Mouse (Mus musculus): ENCODE measurements around the gene Arsa. TPM values are rescaled to one million over a fixed set of nuclear protein-coding genes. Genes with fewer than 3 reads are reported as not detected.

The Arsa gene
- polyA plus RNA-seq, 1 experiment from 2014 or later, result 14.2 TPM

DNA sequence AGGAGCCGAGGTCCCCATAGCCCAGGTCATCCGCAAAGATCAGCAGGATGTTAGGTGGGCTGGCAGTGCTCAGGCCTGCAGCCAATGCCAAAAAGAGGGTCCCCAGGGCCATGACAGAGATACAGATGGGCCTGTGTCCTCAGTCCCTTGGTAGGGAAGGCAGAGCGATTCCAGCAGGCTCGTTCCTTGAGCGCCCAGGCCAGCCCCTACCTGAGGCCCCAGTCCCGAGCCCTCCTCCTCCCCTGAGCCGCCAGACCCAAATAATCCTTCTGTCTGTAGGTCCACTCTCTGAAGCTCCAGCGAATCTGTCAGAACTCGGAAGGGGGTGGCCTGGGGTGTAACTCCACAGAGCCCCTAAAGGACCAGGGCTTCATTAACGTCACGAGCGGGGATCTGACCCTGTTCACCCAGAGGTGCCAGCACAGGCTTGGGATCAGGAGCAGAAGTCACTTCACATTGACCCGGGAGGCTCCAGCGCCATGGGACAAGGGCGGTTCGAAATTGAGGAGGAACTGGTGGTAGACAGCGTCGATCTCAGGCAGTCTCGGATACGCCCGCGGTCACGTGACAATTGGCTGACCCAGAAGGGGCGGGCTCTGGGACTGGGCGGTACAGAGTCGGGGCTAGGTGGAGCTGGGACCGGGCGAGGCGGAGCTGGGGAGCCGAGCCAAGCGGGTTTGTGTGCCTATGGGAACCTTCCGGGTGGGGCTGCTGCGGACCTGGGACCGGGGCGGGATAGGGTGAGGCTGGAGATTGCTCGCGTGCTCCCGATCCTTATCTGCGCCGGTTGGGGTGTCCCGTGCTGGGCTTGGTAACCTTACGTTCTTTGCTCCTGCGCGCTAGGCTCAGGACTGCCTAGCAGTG lies 1.4 kb downstream of the Arsa start:
- Histone ChIP-seq H3K4me3 (ENCODE audit: low read depth, low read length) (peak overlapping the region; percentile 57), H3K27ac (ENCODE audit: low read depth) (peak overlapping the region; percentile 72; the same call in 1 of the 2 replicates), H3K36me3 (ENCODE audit: insufficient read depth) (no peaks in the 10 kb centered on the region), H3K9ac (peak overlapping the region; percentile 55), H3K4me1 (ENCODE audit: insufficient read depth) (no peaks in the 10 kb centered on the region), H3K4me2 (peak overlapping the region; percentile 84), H3K9me3 (ENCODE audit: low read depth, low read length) (no peaks in the 10 kb centered on the region), H3K27me3 (ENCODE audit: insufficient read depth, low read length) (no peaks in the 10 kb centered on the region)
- ATAC-seq (ENCODE audit: insufficient read depth), result peak; percentile 99
- no peak for TF ChIP-seq CTCF (IDR thresholded peaks at IDR 0.05; ENCODE audit: low read depth)
- 8% methylated on average over 44 of the region's 44 CpGs for WGBS
- DNase-seq, result peak; percentile 96

- DNase-seq, result no peak
- H3K27ac ChIP-seq (ENCODE audit: low read depth), result no peak overlapping the region
- ATAC-seq (ENCODE audit: insufficient read depth), result no peak
- no peak for TF ChIP-seq CTCF (IDR thresholded peaks at IDR 0.05; ENCODE audit: low read depth)
- no peaks in the 10 kb centered on the region for H3K36me3 ChIP-seq (ENCODE audit: insufficient read depth)
- no peaks in the 10 kb centered on the region for H3K27me3 ChIP-seq (ENCODE audit: insufficient read depth, low read length)
- peak overlapping the region; percentile 84 for H3K4me2 ChIP-seq
- H3K9me3 ChIP-seq (ENCODE audit: low read depth, low read length), result no peaks in the 10 kb centered on the region
- no peaks in the 10 kb centered on the region for H3K4me1 ChIP-seq (ENCODE audit: insufficient read depth)
- peak overlapping the region; percentile 55; the same call in 1 of the 2 replicates for H3K9ac ChIP-seq
- 81% methylated on average over 7 of the region's 7 CpGs for WGBS
- H3K4me3 ChIP-seq (ENCODE audit: low read depth, low read length), result peak overlapping the region; percentile 57
These were observed 2.0 kb downstream of the Arsa start for GRCm38 (mm10) chr15:89475293-89475600.

GRCm38 (mm10) chr15:89474596-89475292 lies 2.5 kb downstream of the Arsa start:
- no peak overlapping the region for H3K4me3 ChIP-seq (ENCODE audit: low read depth, low read length)
- no peaks in the 10 kb centered on the region for H3K4me1 ChIP-seq (ENCODE audit: insufficient read depth)
- no peaks in the 10 kb centered on the region for H3K27me3 ChIP-seq (ENCODE audit: insufficient read depth, low read length)
- no peak overlapping the region for H3K27ac ChIP-seq (ENCODE audit: low read depth)
- ATAC-seq (ENCODE audit: insufficient read depth) (no peak), DNase-seq (no peak)
- H3K4me2 ChIP-seq, result peak overlapping the region; percentile 84; the same call in 1 of the 2 replicates
- H3K9me3 ChIP-seq (ENCODE audit: low read depth, low read length), result no peaks in the 10 kb centered on the region
- no peak overlapping the region for H3K9ac ChIP-seq
- WGBS, result 91% methylated on average over 19 of the region's 19 CpGs
- TF ChIP-seq CTCF (IDR thresholded peaks at IDR 0.05; ENCODE audit: low read depth), result no peak
- no peaks in the 10 kb centered on the region for H3K36me3 ChIP-seq (ENCODE audit: insufficient read depth)

GRCm38 (mm10) chr15:89473921-89474320 lies 3.3 kb downstream of the Arsa start:
- H3K36me3 ChIP-seq (ENCODE audit: insufficient read depth), result no peaks in the 10 kb centered on the region
- no peak for TF ChIP-seq CTCF (IDR thresholded peaks at IDR 0.05; ENCODE audit: low read depth)
- DNase-seq, result no peak
- no peak overlapping the region for H3K27ac ChIP-seq (ENCODE audit: low read depth)
- no peak overlapping the region for H3K9ac ChIP-seq
- no peaks in the 10 kb centered on the region for H3K4me1 ChIP-seq (ENCODE audit: insufficient read depth)
- WGBS, result 95% methylated on average over 8 of the region's 8 CpGs
- H3K27me3 ChIP-seq (ENCODE audit: insufficient read depth, low read length), result no peaks in the 10 kb centered on the region
- no peak overlapping the region for H3K4me2 ChIP-seq
- no peaks in the 10 kb centered on the region for H3K9me3 ChIP-seq (ENCODE audit: low read depth, low read length)
- no peak overlapping the region for H3K4me3 ChIP-seq (ENCODE audit: low read depth, low read length)
- ATAC-seq (ENCODE audit: insufficient read depth), result no peak

DNA sequence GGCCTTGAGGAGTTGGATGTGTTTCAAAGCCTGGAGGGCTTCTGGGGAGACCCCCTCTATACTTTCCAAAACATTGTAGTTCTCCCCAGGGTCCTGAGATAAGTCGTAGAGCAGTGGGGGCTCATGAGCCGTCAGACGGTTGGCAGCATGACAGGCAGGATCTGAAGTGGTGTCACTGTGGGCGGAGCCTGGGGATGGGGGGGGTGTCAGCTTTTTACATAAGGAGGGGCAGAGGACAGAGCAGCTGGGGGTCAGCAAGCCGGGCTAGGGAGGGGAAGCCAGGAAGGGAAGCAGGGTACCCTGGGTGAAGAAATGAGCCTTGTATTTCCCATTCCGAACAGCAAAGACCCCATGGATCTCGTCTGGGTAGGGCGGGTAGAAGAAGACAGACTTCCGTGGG lies 3.9 kb downstream of the Arsa start:
- Histone ChIP-seq H3K4me2 (no peak overlapping the region), H3K4me3 (ENCODE audit: low read depth, low read length) (no peak overlapping the region), H3K36me3 (ENCODE audit: insufficient read depth) (no peaks in the 10 kb centered on the region), H3K27me3 (ENCODE audit: insufficient read depth, low read length) (no peaks in the 10 kb centered on the region), H3K27ac (ENCODE audit: low read depth) (no peak overlapping the region), H3K9me3 (ENCODE audit: low read depth, low read length) (no peaks in the 10 kb centered on the region), H3K4me1 (ENCODE audit: insufficient read depth) (no peaks in the 10 kb centered on the region), H3K9ac (no peak overlapping the region)
- TF ChIP-seq CTCF (IDR thresholded peaks at IDR 0.05; ENCODE audit: low read depth), result no peak
- DNase-seq (no peak), ATAC-seq (ENCODE audit: insufficient read depth) (no peak)
- 69% methylated on average over 9 of the region's 9 CpGs for WGBS

GRCm38 (mm10) chr15:89471476-89471875 lies 5.7 kb downstream of the Arsa start:
- no peaks in the 10 kb centered on the region for H3K36me3 ChIP-seq (ENCODE audit: insufficient read depth)
- no peaks in the 10 kb centered on the region for H3K27me3 ChIP-seq (ENCODE audit: insufficient read depth, low read length)
- no peak for DNase-seq
- no peak for TF ChIP-seq CTCF (IDR thresholded peaks at IDR 0.05; ENCODE audit: low read depth)
- ATAC-seq (ENCODE audit: insufficient read depth), result no peak
- no peaks in the 10 kb centered on the region for H3K4me1 ChIP-seq (ENCODE audit: insufficient read depth)
- H3K27ac ChIP-seq (ENCODE audit: low read depth), result no peak overlapping the region
- no peaks in the 10 kb centered on the region for H3K9me3 ChIP-seq (ENCODE audit: low read depth, low read length)
- H3K4me2 ChIP-seq, result no peak overlapping the region
- H3K9ac ChIP-seq, result no peak overlapping the region
- H3K4me3 ChIP-seq (ENCODE audit: low read depth, low read length), result no peak overlapping the region
- 77% methylated on average over 4 of the region's 4 CpGs for WGBS

DNA sequence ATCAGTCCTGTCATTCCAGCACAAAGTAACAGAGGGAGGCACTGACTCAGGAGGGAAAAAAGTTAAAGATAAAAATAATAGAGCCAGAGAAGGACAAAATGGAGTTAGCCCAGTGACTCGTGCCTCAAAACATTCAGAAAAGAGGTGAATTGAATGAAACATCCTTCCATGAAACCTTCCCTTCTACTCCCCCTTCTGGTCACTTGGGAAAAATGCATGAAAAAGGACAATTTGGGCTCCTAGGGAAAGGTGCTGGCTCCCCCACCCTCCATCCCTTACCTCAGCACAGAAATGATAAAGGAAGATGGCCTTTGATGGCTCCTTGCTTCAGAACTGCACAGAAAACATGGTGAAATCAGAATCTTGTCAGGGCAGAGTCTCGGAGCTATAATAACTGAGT lies 8.6 kb downstream of the Arsa start:
- TF ChIP-seq CTCF (IDR thresholded peaks at IDR 0.05; ENCODE audit: low read depth), result peak; percentile 64
- no peak overlapping the region for H3K9ac ChIP-seq
- no peaks in the 10 kb centered on the region for H3K36me3 ChIP-seq (ENCODE audit: insufficient read depth)
- H3K4me1 ChIP-seq (ENCODE audit: insufficient read depth), result no peaks in the 10 kb centered on the region
- no peak overlapping the region for H3K27ac ChIP-seq (ENCODE audit: low read depth)
- no peaks in the 10 kb centered on the region for H3K9me3 ChIP-seq (ENCODE audit: low read depth, low read length)
- H3K27me3 ChIP-seq (ENCODE audit: insufficient read depth, low read length), result no peaks in the 10 kb centered on the region
- no peak overlapping the region for H3K4me3 ChIP-seq (ENCODE audit: low read depth, low read length)
- no peak for ATAC-seq (ENCODE audit: insufficient read depth)
- WGBS, result 31% methylated on average over 2 of the region's 2 CpGs
- H3K4me2 ChIP-seq, result no peak overlapping the region
- peak; percentile 57 for DNase-seq

Measured in lung, embryonic 14.5 days (tissue).